Mouse (Mus musculus): ENCODE data around the gene Zfp771. TPM values are rescaled to one million over a fixed set of nuclear protein-coding genes. Genes with fewer than 3 reads are reported as not detected.

The Zfp771 gene
- polyA plus RNA-seq, 1 experiment: 85.4 TPM

DNA sequence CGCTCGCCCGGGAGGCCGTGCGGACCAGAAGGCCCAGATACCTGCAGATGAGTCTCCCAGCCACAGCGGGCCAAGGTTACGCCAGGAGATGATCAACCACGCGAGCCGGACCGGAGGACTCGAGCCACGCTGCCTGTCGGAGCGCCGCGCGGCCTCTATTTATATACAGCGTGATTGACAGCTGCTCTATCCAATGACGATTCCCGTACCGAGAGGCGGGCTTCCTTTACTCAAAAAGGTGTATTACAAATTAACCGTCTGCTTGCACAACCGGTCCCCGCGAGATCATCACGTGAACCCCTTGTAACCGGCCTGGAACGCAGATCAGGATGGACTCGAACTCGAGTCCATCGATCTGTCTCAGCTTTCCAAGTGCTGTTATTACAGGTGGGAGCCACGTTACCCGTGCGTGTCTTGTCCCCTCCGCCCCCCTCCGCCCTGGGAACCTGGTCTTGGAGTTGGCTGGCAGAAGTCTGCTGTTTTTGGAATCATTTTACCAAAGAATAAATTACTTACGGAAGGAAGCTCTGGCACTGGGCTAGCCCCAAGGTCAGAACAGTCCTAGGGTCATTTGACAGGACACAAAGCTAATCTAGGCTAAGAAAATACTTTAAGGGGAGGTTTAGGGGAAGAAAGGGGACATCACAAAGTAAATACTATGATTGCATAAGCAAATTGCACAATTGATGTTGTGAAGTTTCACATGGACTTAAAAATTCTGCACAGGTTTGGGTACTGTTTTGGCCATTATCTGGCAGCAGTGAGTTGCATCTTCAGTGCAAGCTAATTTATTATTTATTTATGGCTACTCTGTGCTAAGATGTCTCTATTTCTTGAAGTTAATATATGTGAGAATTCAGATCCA lies 30.1 kb downstream of the Zfp771 start, which contains the start of gene Sephs2:
Gene Sephs2 (minus strand): TSS at position 131 of the 865 bp plus-strand sequence.
- H3K36me3 ChIP-seq (replicated peaks; ENCODE audit: low read length): peaks cover 25% of the 10 kb centered on the region
- H3K9me3 ChIP-seq: no peaks in the 10 kb centered on the region
- no peak for TF ChIP-seq GATA1 (IDR thresholded peaks at IDR 0.05; ENCODE audit: borderline replicate concordance, low read length)
- no peak for TF ChIP-seq FLI1 (IDR thresholded peaks at IDR 0.05; ENCODE audit: low read length)
- H3K27me3 ChIP-seq (replicated peaks): no peaks in the 10 kb centered on the region
- H3K4me1 ChIP-seq: peaks cover 90% of the 10 kb centered on the region
- peak within 1 kb of the TSS; percentile 91 for H3K4me3 ChIP-seq (replicated peaks)

DNA sequence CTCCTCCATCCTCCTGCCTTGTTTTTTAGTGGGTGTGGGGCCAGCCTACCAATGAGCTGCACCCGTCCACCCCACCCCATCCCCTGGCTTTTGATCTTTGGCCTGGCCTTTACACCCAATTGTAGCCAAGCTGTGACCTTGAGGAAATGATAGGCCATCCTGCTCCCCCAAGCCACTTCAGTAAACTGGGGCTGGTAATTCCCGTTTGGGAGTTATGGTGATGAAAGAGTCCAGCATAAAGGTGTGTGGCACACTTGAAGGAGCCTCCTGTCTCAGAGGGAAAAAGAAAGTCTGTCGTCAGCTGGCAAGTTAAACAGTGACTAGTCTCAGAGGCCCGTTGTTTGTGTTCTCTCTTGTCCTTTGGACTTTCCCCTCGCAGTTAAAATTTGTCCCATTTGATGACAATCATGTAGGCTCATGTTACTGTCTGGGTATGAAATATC lies 32.5 kb downstream of the Zfp771 start:
- no peak for TF ChIP-seq FLI1 (IDR thresholded peaks at IDR 0.05; ENCODE audit: low read length)
- TF ChIP-seq GATA1 (IDR thresholded peaks at IDR 0.05; ENCODE audit: borderline replicate concordance, low read length): no peak
- H3K4me1 ChIP-seq: peaks cover 90% of the 10 kb centered on the region
- H3K9me3 ChIP-seq: no peaks in the 10 kb centered on the region
- no peaks in the 10 kb centered on the region for H3K27me3 ChIP-seq (replicated peaks)
- H3K4me3 ChIP-seq (replicated peaks): no peak overlapping the region
- peaks cover 12% of the 10 kb centered on the region for H3K36me3 ChIP-seq (replicated peaks; ENCODE audit: low read length)

DNA sequence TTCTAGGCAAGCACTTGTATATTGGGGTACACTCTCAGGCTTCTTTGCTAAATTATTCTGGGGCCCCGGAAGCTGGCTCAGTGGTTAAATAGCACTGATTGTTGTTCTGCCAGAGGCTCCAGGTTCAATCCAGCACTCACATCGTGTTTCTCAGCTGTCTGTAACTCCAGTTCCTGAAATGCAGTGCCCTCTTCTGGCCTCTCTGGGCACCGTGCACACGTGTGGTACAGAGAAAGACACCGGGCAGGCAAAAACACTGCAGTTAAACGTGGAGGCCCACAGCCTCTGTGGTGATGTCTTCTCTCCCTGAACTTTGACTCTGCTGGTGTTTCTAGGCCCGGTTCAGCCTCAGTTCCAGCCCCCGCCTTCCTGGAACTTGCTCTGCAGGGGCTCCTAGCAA lies 34.2 kb downstream of the Zfp771 start:
- H3K4me1 ChIP-seq: peaks cover 88% of the 10 kb centered on the region

DNA sequence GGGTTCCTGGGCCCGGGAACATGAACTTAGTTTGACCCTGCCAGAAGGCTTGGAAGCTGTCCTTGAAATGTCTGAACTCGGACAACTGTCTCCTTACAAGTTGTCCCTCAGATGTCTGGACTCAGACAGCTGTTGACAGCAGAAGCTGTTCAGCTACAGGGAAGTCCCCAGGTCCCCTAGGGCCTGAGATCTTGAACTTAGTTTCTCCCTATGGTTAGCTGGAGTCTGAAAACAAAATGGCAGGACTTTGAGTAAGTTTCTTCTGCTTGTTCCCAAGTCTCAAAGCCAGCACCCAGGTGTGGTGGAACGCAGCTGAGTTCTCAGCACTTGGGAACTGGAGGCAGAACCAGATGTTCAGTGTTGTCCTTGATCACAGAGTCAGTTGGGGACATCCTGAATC lies 36.0 kb downstream of the Zfp771 start:
- Histone ChIP-seq H3K4me3 (replicated peaks) (no peak overlapping the region), H3K27me3 (replicated peaks) (no peaks in the 10 kb centered on the region), H3K4me1 (peaks cover 90% of the 10 kb centered on the region), H3K36me3 (replicated peaks; ENCODE audit: low read length) (no peaks in the 10 kb centered on the region), H3K9me3 (no peaks in the 10 kb centered on the region)
- no peak for TF ChIP-seq FLI1 (IDR thresholded peaks at IDR 0.05; ENCODE audit: low read length)
- TF ChIP-seq GATA1 (IDR thresholded peaks at IDR 0.05; ENCODE audit: borderline replicate concordance, low read length): no peak

More for the DNA sequence above, 34.2 kb downstream of the Zfp771 start:
- no peaks in the 10 kb centered on the region for H3K27me3 ChIP-seq (replicated peaks)
- peak overlapping the region; percentile 85 for H3K4me3 ChIP-seq (replicated peaks)
- H3K36me3 ChIP-seq (replicated peaks; ENCODE audit: low read length): no peaks in the 10 kb centered on the region
- H3K9me3 ChIP-seq: no peaks in the 10 kb centered on the region
- TF ChIP-seq GATA1 (IDR thresholded peaks at IDR 0.05; ENCODE audit: borderline replicate concordance, low read length): no peak
- TF ChIP-seq FLI1 (IDR thresholded peaks at IDR 0.05; ENCODE audit: low read length): no peak

DNA sequence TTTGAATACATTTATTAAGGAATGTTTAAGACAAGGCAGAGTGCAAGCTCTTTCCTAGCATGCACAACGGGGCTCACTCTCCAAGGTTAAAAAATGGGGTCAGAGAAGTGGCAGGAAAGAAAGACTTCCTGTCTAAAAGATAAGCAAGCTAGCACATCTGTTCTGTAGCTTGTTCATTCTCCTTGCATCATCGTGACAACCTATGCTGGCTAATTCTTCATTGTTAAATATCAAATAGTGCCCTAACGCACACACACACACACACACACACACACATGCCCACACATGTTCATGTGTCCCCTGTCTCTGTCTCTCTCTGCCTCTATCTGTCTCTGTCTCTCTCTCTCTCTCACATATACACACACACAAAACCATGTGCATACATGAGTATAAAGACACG lies 37.0 kb downstream of the Zfp771 start:
- Histone ChIP-seq H3K27me3 (replicated peaks) (no peaks in the 10 kb centered on the region), H3K4me3 (replicated peaks) (peak overlapping the region; percentile 74), H3K9me3 (no peaks in the 10 kb centered on the region), H3K4me1 (peaks cover 95% of the 10 kb centered on the region), H3K36me3 (replicated peaks; ENCODE audit: low read length) (no peaks in the 10 kb centered on the region)
- TF ChIP-seq FLI1 (IDR thresholded peaks at IDR 0.05; ENCODE audit: low read length) (peak; percentile 30; the same call in 1 of the 2 replicates), GATA1 (IDR thresholded peaks at IDR 0.05; ENCODE audit: borderline replicate concordance, low read length) (no peak; the same call in 2 of the 3 replicates)

DNA sequence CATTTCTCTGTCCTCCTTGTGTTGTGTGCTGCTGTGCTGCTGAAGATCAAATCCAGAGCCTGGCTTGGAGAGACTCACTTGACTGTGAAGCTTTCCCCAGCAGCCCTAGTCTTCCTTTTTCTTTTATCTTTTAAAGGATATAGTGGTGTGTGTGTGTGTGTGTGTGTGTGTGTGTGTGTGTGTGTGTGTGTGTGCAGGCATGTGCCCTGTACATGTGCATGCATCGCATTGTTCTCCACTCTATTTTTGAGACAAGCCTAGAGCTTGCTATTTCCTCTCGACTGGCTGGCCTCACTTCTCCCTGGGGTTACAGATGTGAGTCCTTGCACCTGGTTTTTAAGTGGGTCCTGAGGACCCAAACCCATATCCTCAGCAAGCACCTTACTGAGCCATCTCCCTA lies 38.1 kb downstream of the Zfp771 start:
- Histone ChIP-seq H3K36me3 (replicated peaks; ENCODE audit: low read length) (no peaks in the 10 kb centered on the region), H3K9me3 (no peaks in the 10 kb centered on the region), H3K4me1 (peaks cover 92% of the 10 kb centered on the region), H3K27me3 (replicated peaks) (no peaks in the 10 kb centered on the region), H3K4me3 (replicated peaks) (no peak overlapping the region)
- TF ChIP-seq GATA1 (IDR thresholded peaks at IDR 0.05; ENCODE audit: borderline replicate concordance, low read length) (no peak), FLI1 (IDR thresholded peaks at IDR 0.05; ENCODE audit: low read length) (no peak)

DNA sequence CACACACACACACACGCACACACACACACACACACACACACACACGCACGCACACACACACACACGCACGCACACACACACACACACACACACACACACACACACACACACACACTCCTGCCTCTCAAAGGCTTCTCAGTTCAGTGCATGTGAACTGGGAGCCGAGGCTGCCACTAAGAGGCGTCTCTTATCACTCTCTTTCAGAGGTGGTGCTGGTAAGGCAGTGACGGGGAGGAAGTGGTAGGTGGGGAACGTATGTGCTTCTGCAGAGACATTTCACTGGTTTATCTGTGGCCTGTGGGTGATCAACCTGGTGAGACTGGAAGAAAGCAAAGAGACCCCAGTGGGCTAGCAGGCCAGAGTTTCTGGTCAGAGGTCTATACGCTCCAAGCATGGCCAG lies 41.1 kb downstream of the Zfp771 start:
- peaks cover 91% of the 10 kb centered on the region for H3K4me1 ChIP-seq
- no peaks in the 10 kb centered on the region for H3K9me3 ChIP-seq
- TF ChIP-seq GATA1 (IDR thresholded peaks at IDR 0.05; ENCODE audit: borderline replicate concordance, low read length): no peak
- no peak for TF ChIP-seq FLI1 (IDR thresholded peaks at IDR 0.05; ENCODE audit: low read length)
- peaks cover 2% of the 10 kb centered on the region for H3K36me3 ChIP-seq (replicated peaks; ENCODE audit: low read length)
- H3K4me3 ChIP-seq (replicated peaks): no peak overlapping the region
- peaks cover under 1% of the 10 kb centered on the region for H3K27me3 ChIP-seq (replicated peaks)

DNA sequence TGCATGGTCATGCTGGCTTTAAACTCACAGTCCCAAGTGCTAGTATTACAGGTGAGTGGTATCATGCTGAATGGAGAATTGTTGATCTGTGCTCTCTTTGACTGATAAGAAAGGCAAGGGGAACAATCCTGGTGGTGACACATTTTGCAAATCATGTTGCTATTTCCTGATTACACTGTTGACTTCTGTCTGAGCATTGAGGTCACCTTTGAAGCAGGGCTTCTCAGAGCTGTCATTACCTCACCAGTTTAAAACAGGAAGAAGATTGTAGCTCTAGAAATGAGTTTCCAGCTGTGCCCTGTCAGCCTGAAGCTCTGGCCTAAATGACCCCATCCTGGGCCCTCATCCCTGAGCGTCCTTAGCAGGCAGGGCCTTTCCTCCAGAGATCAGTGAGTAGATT lies 43.9 kb downstream of the Zfp771 start:
- H3K27me3 ChIP-seq (replicated peaks): peaks cover 6% of the 10 kb centered on the region
- no peaks in the 10 kb centered on the region for H3K9me3 ChIP-seq
- no peak for TF ChIP-seq GATA1 (IDR thresholded peaks at IDR 0.05; ENCODE audit: borderline replicate concordance, low read length)
- H3K36me3 ChIP-seq (replicated peaks; ENCODE audit: low read length): peaks cover 2% of the 10 kb centered on the region
- peaks cover 74% of the 10 kb centered on the region for H3K4me1 ChIP-seq
- H3K4me3 ChIP-seq (replicated peaks): no peak overlapping the region

DNA sequence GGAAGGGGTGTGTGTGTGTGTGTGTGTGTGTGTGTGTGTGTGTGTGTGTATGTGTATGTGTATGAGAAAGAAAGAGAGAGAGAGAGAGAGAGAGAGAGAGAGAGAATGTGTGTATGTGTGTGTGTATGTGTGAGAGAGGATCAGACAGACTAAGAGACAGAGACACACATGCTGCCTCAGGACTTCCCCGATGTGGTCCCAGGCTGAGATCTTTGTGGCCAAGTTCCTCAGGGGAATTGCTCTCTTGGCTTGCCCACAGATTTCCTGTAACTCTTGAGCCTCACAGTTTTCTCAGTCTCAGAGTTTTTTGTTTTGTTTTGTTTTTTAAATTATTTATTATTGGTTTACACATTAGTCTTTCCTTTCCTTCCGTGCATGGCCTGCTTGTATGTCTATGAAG lies 45.2 kb downstream of the Zfp771 start:
- H3K9me3 ChIP-seq: no peaks in the 10 kb centered on the region
- H3K4me1 ChIP-seq: peaks cover 73% of the 10 kb centered on the region
- peaks cover 2% of the 10 kb centered on the region for H3K36me3 ChIP-seq (replicated peaks; ENCODE audit: low read length)
- H3K27me3 ChIP-seq (replicated peaks): peaks cover 6% of the 10 kb centered on the region
- TF ChIP-seq FLI1 (IDR thresholded peaks at IDR 0.05; ENCODE audit: low read length) (no peak), GATA1 (IDR thresholded peaks at IDR 0.05; ENCODE audit: borderline replicate concordance, low read length) (no peak)
- H3K4me3 ChIP-seq (replicated peaks): peak overlapping the region; percentile 59

DNA sequence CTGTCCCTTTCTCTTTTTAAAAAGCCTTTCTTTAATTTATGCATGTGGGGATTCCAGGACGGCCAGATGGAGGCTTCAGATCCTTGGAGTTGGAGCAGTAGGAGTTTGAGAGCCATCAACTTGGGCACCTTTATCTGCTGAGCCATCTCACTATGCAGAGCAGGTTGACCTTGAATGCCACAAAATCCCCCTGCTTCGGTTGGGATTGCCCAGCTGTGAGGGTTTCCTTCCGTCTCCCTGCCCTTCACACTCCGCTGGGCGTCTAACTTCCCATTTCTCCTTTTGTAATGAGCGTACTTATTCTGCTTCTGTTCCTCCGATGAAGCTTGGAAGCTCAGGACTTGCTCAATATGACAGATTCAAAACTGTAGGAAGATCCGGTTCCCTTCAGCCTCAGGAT lies 46.1 kb downstream of the Zfp771 start:
- Histone ChIP-seq H3K4me3 (replicated peaks) (peak overlapping the region; percentile 46), H3K27me3 (replicated peaks) (peaks cover 6% of the 10 kb centered on the region), H3K36me3 (replicated peaks; ENCODE audit: low read length) (peaks cover 2% of the 10 kb centered on the region), H3K4me1 (peaks cover 68% of the 10 kb centered on the region), H3K9me3 (no peaks in the 10 kb centered on the region)
- TF ChIP-seq FLI1 (IDR thresholded peaks at IDR 0.05; ENCODE audit: low read length) (no peak), GATA1 (IDR thresholded peaks at IDR 0.05; ENCODE audit: borderline replicate concordance, low read length) (no peak)

All from megakaryocyte, embryonic 14.5 days (primary cell).